Mouse (Mus musculus): ENCODE measurements around the gene Gm20683.

- TF ChIP-seq CTCF (IDR thresholded peaks at IDR 0.05; ENCODE audit: low read depth) = no peak
- TF ChIP-seq EP300 (IDR thresholded peaks at IDR 0.05; ENCODE audit: low read depth) = no peak
These were observed 56.2 kb downstream of the Gm20683 start, which contains the start of gene Haghl for GRCm38 (mm10) chr17:25785281-25785745.

Measured in heart, postnatal 0 days (tissue).